Mouse (Mus musculus) lung, embryonic 15.5 days (tissue): ENCODE measurements at regions not wholly inside any gene's neighbourhood (a gene's known extent, or its start where the extent isn't known, plus 50 kb on each side); places are given as distances from the start of the nearest gene placed in this dataset.
A peak's percentile ranks its signal among the peaks of the same experiment; 100 is the strongest.

Source experiments
- ATAC-seq: fragments of 200-750 bp; cut with Nextera tagmentation; 2 replicates; pipeline ENCODE4 v1.8.0; 2017; ENCODE audit warnings: moderate number of reproducible peaks, borderline replicate concordance; ENCODE audit not compliant: low FRiP score, low TSS enrichment; ENCODE audit errors: extremely low read depth
- H3K27ac ChIP-seq: fragments of 300-500 bp; sonication (generic); 2 replicates; pipeline ENCODE4 v1.5.1; 2015; ENCODE audit warnings: moderate library complexity, mild to moderate bottlenecking, inconsistent platforms
- H3K27me3 ChIP-seq: fragments of 300-500 bp; sonication (generic); 2 replicates; pipeline ENCODE4 v1.6.1; 2015; ENCODE audit warnings: inconsistent platforms
- H3K36me3 ChIP-seq: fragments of 300-500 bp; sonication (generic); 2 replicates; pipeline ENCODE4 v1.6.1; 2015; ENCODE audit warnings: inconsistent platforms
- H3K4me1 ChIP-seq: fragments of 300-500 bp; sonication (generic); 2 replicates; pipeline ENCODE4 v1.6.1; 2015; ENCODE audit warnings: inconsistent platforms
- H3K4me2 ChIP-seq: fragments of 300-500 bp; sonication (generic); 2 replicates; pipeline ENCODE4 v1.6.1; 2015; ENCODE audit warnings: inconsistent platforms, mild to moderate bottlenecking, moderate library complexity
- H3K4me3 ChIP-seq: fragments of 300-500 bp; sonication (generic); 2 replicates; pipeline ENCODE4 v1.5.1; 2015; ENCODE audit warnings: mild to moderate bottlenecking, inconsistent platforms
- H3K9ac ChIP-seq: fragments of 300-500 bp; sonication (generic); 2 replicates; pipeline ENCODE4 v1.6.1; 2015; ENCODE audit warnings: inconsistent platforms
- H3K9me3 ChIP-seq: fragments of 300-500 bp; sonication (generic); 2 replicates; pipeline ENCODE4 v1.6.1; 2016; ENCODE audit warnings: inconsistent platforms
- WGBS: fragments of 180-500 bp; shearing (Covaris S2); methylation state at CpG from one replicate; pipeline ENCODE4 v1.1.7; 2015; 5-methylcytosine and 5-hydroxymethylcytosine counted together

DNA sequence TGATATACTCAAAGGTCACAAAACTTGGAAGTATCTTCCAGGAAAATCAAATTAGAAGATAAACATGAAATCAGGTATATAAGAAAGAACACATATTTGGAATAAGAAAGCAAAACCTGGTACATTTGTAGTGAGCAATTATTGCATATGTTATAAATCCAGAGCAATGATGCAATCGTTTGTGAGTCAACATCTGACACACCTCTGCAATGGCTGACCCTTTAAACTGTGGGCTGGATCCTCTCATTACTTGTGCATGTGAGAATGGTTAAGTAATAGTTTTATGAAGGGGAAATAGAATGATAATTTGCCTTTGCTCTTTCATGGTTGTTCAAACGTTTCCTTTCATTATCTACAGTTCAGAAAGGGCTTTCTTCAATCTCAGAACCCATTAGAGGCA lies 165.0 kb upstream of the Klf7 start:
- Histone ChIP-seq H3K4me2 (no peak overlapping the region), H3K4me3 (no peak overlapping the region), H3K27ac (no peak overlapping the region), H3K9me3 (no peaks in the 10 kb centered on the region), H3K9ac (no peak overlapping the region), H3K36me3 (no peaks in the 10 kb centered on the region), H3K4me1 (no peaks in the 10 kb centered on the region), H3K27me3 (no peaks in the 10 kb centered on the region)
- ATAC-seq = no peak
- WGBS = 64% methylated on average over 2 of the region's 2 CpGs

DNA sequence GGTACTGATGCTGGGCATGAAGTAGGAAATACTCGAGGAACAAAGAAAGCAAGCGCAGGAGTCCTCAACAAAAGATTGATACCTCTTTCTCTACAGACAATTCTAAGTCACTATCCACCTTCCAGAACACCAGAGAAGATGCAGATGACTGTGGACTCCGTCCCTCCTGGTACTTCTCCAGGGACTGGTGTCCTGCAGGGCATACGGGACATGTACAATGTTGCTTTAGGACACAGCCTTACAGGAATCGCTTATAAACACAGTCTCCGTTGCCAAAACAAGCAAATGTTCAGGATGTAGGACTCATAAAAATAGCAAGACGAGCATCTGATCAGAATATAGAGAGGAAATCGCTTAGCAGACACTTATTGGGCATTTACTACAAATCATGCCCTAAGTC lies 162.6 kb upstream of the Klf7 start:
- H3K4me1 ChIP-seq = no peaks in the 10 kb centered on the region
- no peak for ATAC-seq
- no peak overlapping the region for H3K27ac ChIP-seq
- no peak overlapping the region for H3K4me3 ChIP-seq
- WGBS = 67% methylated on average over 8 of the region's 8 CpGs
- H3K9me3 ChIP-seq = no peaks in the 10 kb centered on the region
- H3K36me3 ChIP-seq = no peaks in the 10 kb centered on the region
- H3K9ac ChIP-seq = no peak overlapping the region
- no peak overlapping the region for H3K4me2 ChIP-seq
- no peaks in the 10 kb centered on the region for H3K27me3 ChIP-seq

DNA sequence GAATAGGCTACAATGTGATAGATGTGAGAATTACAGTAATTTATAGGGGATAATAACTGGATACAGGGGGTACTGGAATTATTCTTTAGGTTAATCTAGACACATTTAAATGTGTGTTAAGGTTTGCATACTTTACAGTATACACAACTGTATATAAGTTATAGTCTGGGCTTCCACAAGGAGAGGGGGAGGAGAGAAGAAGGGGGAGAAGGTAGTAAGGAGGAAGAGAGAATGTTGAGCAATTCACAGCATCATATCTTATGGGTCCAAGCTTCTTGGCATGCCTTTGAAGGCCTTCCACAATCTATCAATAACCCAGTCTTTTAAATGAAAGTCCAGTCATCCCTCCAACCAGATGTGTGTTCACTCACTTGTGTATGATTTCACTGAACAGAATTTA lies 153.8 kb upstream of the Klf7 start:
- Histone ChIP-seq H3K9ac (no peak overlapping the region), H3K9me3 (no peaks in the 10 kb centered on the region), H3K27me3 (no peaks in the 10 kb centered on the region), H3K36me3 (no peaks in the 10 kb centered on the region), H3K4me2 (no peak overlapping the region), H3K4me3 (no peak overlapping the region), H3K4me1 (no peaks in the 10 kb centered on the region), H3K27ac (no peak overlapping the region)
- no peak for ATAC-seq

DNA sequence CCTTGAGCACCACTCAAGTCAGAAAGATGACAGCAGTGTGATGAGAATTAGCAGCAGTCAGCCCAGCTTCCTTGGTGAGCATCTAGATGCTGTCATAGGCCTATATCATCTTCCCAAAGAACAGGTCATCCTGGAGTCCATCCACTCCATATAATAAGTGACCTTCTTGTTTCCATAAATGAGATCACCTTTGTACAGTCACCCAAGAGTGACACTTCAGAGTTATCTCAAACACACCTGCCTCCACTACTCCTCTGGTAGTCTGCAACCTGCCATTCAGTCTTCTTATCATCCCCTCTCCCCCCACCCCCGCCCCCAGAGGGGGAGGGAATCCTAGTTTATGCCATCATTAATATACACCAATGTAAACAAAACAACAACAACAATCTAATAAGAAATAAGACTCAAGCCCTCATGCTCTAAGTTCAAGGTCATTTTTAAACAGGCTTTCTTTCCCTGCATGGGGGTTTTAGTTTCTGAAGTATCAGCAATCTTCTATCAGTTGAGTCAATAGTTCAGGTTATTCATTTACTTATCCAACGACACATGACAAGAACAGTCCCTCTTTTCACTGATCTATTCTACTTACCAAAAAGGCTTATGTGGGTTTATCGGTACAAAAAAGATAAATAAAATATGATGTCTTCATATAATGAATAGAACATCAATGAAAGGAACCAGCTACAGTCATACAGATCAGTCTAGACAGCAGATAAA lies 153.2 kb upstream of the Klf7 start:
- Histone ChIP-seq H3K27ac (no peak overlapping the region), H3K9ac (no peak overlapping the region), H3K4me2 (no peak overlapping the region), H3K27me3 (no peaks in the 10 kb centered on the region), H3K9me3 (no peaks in the 10 kb centered on the region), H3K4me1 (no peaks in the 10 kb centered on the region), H3K4me3 (no peak overlapping the region), H3K36me3 (no peaks in the 10 kb centered on the region)
- WGBS = 62% methylated on average over 3 of the region's 3 CpGs
- no peak for ATAC-seq

DNA sequence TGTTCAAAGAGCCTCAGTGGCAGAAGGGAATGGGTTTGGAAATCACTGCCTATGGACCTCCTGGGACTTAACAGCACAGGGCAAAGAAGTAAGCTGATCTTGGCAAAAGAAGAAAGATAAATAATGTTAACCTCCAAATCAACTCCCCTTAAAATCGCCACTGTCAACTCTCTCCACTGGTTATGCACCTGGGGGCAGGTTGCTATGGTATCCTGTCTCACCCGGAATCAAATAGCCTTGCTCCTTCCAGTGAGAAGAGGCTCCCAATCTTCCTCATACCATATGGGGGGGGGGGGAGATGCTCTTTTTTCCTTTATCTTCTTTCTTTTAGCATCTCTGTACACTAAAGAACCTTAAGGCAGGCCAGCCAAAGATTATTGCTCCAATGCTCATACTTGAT lies 135.2 kb upstream of the Klf7 start:
- no peaks in the 10 kb centered on the region for H3K27me3 ChIP-seq
- H3K9ac ChIP-seq = no peak overlapping the region
- H3K4me3 ChIP-seq = no peak overlapping the region
- WGBS = 44% methylated on average over 2 of the region's 2 CpGs
- no peak overlapping the region for H3K4me2 ChIP-seq
- no peak for ATAC-seq
- no peaks in the 10 kb centered on the region for H3K36me3 ChIP-seq
- H3K9me3 ChIP-seq = no peaks in the 10 kb centered on the region
- H3K27ac ChIP-seq = no peak overlapping the region
- H3K4me1 ChIP-seq = no peaks in the 10 kb centered on the region

DNA sequence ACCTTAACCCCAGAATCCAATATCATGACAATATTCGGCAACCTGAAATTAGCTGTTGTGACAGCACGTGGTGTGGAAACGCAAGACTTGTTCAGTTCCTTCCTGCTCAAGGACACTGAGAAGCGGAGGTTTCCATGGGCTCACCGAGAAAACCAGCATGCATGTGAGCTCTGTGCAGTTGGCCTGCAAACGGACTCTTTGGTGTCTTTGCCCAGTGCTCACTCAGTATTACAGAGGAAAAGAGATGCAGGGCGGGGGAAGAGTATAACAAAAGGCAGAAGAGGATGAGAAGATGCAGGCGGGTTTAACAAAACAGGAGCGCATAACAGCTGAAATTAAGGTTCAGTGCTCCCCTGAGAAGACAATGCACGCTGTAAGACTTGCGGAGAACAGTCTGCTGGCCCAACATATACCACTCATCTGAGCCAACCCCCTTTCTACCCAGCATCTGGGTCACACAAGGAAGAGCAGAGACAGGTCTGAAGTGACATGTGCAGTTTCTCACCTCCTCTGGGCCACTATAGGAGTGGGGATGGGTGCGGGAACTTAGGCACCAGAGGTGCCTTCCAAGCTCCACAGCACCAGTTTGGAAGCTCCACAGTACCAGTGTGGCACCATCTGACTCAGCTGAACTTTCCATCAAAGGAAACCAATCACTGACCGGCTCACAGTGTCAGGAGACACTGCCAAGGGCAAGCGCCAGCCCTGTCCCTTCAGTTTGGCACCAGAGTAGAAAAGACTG lies 133.6 kb upstream of the Klf7 start:
- 83% methylated on average over 14 of the region's 14 CpGs for WGBS
- no peak overlapping the region for H3K4me3 ChIP-seq
- H3K36me3 ChIP-seq = no peaks in the 10 kb centered on the region
- no peaks in the 10 kb centered on the region for H3K4me1 ChIP-seq
- no peak overlapping the region for H3K4me2 ChIP-seq
- no peaks in the 10 kb centered on the region for H3K9me3 ChIP-seq
- no peaks in the 10 kb centered on the region for H3K27me3 ChIP-seq
- H3K27ac ChIP-seq = no peak overlapping the region
- no peak for ATAC-seq
- no peak overlapping the region for H3K9ac ChIP-seq

- no peak overlapping the region for H3K27ac ChIP-seq
- no peak overlapping the region for H3K4me3 ChIP-seq
- no peak overlapping the region for H3K4me2 ChIP-seq
- no peaks in the 10 kb centered on the region for H3K36me3 ChIP-seq
- H3K9me3 ChIP-seq = no peaks in the 10 kb centered on the region
- H3K4me1 ChIP-seq = no peaks in the 10 kb centered on the region
- no peak overlapping the region for H3K9ac ChIP-seq
- H3K27me3 ChIP-seq = no peaks in the 10 kb centered on the region
- no peak for ATAC-seq
- WGBS = 85% methylated on average over 8 of the region's 8 CpGs
Observed at GRCm38 (mm10) chr1:64254673-64255072, 132.6 kb upstream of the Klf7 start.

DNA sequence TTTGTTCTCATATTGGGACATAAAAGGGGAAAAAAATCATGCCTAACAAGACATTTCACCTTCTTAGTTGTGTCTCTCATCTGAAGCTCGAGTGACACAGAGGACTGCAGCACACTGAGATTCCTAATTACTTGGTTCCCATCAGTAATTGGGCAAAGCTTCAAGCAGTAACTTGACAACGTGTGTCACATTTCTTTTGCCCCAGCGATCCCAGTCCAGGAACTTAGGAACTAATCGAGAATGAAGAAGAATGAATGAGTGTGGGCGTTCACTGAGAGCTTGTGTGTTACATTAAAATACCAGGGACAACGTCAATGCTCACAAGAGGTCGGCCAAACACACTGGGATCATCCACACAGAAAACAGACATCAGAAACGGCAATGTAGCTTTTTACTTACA lies 131.9 kb upstream of the Klf7 start:
- no peaks in the 10 kb centered on the region for H3K36me3 ChIP-seq
- H3K9ac ChIP-seq = no peak overlapping the region
- no peak for ATAC-seq
- H3K27me3 ChIP-seq = no peaks in the 10 kb centered on the region
- 64% methylated on average over 8 of the region's 8 CpGs for WGBS
- no peak overlapping the region for H3K4me3 ChIP-seq
- H3K27ac ChIP-seq = no peak overlapping the region
- no peaks in the 10 kb centered on the region for H3K4me1 ChIP-seq
- H3K9me3 ChIP-seq = no peaks in the 10 kb centered on the region
- H3K4me2 ChIP-seq = no peak overlapping the region

DNA sequence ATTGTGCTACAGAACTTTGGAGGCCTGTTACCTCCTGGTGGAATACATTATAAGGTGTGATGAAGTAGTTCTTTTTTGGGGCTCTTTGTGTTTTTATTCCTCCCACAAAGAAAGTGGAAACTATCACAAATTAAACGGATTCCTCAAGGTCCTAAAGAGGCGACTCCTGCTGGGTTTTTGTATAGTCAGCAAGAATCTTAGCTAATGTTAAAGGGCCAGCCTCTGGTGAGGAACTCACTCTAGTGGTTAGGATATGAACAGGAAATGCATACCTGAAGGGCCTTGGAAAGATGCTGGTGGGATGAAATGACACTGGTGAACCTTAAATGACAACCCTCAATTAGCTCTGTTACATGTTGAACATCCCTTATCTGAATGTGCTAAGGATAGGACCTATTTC lies 120.3 kb upstream of the Klf7 start:
- Histone ChIP-seq H3K4me1 (no peaks in the 10 kb centered on the region), H3K4me3 (no peak overlapping the region), H3K27me3 (no peaks in the 10 kb centered on the region), H3K27ac (no peak overlapping the region), H3K36me3 (no peaks in the 10 kb centered on the region), H3K4me2 (no peak overlapping the region), H3K9ac (no peak overlapping the region), H3K9me3 (no peaks in the 10 kb centered on the region)
- ATAC-seq = no peak
- 54% methylated on average over 2 of the region's 2 CpGs for WGBS

DNA sequence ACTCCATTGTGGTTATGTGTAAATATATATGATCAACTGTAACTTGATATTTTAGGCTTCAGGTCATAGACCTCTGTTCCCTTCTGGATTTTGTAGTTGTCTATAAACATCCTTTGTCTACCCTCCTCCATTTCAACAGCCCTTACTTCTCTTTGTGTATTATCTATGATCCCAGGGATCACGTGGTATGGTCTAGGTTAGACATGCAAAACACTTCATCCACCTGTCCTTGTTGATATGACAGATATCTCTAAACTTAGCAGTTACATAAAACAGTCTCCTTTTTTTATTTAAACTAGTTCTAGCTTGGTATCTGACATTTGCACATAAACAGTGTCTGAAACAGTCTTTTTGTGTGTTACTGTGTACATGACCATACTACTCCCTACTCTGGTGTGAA lies 107.6 kb upstream of the Klf7 start:
- Histone ChIP-seq H3K27me3 (no peaks in the 10 kb centered on the region), H3K9ac (no peak overlapping the region), H3K4me3 (no peak overlapping the region), H3K4me1 (peaks cover 9% of the 10 kb centered on the region), H3K27ac (no peak overlapping the region), H3K36me3 (no peaks in the 10 kb centered on the region), H3K9me3 (no peaks in the 10 kb centered on the region), H3K4me2 (no peak overlapping the region)
- 55% methylated on average over 1 of the region's 1 CpGs for WGBS
- ATAC-seq = no peak

DNA sequence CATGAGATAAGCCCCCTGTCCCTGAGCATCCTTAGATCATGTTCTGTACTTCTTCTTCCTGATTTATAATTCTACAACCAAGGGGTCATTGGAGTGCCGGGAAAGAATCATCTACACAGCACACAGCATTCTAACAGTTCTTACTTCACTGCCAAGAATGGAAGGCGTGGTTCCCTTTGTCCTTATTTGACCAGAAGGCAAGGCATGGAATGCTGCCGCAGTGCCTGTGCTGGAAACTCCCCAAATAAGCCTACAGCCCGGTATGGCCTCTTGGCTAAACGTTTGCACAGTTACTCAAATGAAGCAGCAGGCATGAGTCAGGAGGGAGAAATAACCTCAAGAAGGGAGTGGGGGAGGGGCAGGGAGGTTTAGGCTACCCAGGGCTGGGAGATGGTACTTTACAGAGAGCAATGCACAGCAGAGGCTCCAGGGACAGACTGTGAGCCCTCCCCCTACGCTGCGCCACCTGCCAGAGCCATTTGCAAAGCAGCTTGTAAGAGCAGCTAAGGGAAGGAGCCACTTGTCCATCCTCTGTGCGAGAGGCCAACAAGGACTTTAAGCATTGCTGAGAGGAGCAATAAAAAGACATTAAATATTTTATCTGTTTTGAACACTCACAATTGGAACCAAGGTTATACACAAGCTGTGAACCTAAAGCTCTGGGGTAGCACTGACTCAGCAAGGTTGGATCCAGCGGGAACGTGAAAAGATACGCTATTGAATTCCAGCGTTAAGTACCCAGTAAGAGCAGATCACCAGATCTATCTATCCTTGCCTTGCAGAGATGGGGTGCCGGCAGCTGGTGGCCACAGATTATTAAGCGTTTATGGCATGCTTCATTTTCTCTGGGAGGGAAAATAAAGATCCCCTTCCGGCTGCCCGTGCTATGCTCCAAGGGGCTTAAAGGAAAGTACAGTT lies 104.2 kb upstream of the Klf7 start:
- H3K4me3 ChIP-seq = no peak overlapping the region
- peak overlapping the region; percentile 44; the same call in 1 of the 2 replicates for H3K27ac ChIP-seq
- no peaks in the 10 kb centered on the region for H3K27me3 ChIP-seq
- H3K4me1 ChIP-seq = peaks cover 22% of the 10 kb centered on the region
- H3K4me2 ChIP-seq = peak overlapping the region; percentile 30
- no peaks in the 10 kb centered on the region for H3K36me3 ChIP-seq
- no peak overlapping the region for H3K9ac ChIP-seq
- peak; percentile 55 for ATAC-seq
- no peaks in the 10 kb centered on the region for H3K9me3 ChIP-seq
- 31% methylated on average over 16 of the region's 16 CpGs for WGBS
